10 mouse cellular contexts compared by ENCODE assay signal in the genomic region with DNA sequence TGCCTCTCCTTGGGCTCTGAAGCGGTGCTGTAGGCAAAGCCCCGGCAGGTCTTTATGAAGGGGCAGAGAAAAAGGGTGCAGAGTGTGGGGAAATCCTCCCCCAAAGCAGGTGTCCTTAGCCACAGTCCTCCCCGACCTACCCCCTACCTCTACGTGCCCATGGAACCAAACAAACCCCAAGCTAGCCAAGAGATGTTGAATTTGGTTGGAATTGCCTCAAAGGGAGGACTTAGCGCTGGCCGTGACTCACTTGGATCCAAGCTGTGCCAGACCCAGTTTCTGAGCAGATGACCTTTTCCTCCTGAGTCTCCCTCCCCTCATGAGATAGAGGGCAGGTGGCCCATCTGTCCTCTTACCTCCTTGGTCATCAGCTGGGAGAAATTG.
DNase-seq lines count a peak whose midpoint lies in the region; ATAC-seq lines count a peak whose summit lies in the region.
"Had no signal": no experiment of that assay in that cellular context is flagged by ENCODE, and none has a peak within 500 bp of the region (broad histone marks: within the 10 kb centered on the region; RNA-seq: fewer than 3 reads in every experiment).

No protein-coding gene starts in this region.

- WGBS in heart, embryonic 12.5 days = 50% methylated on average over 6 of the region's 6 CpGs
- WGBS in hindbrain, embryonic 11.5 days = 28% methylated on average over 6 of the region's 6 CpGs
- WGBS in midbrain, embryonic 16.5 days = 34% methylated on average over 6 of the region's 6 CpGs
- 39% methylated on average over 6 of the region's 6 CpGs for WGBS in kidney, embryonic 14.5 days

- no peaks in the 10 kb centered on the region for H3K36me3 ChIP-seq in heart, embryonic 12.5 days
- H3K36me3 ChIP-seq in hindbrain, embryonic 11.5 days (ENCODE audit: control insufficient read depth, insufficient read depth, low read length) = no peaks in the 10 kb centered on the region
- H3K36me3 ChIP-seq in midbrain, embryonic 16.5 days (ENCODE audit: control insufficient read depth, insufficient read depth, low read length) = no peaks in the 10 kb centered on the region
- H3K36me3 ChIP-seq in kidney, embryonic 14.5 days (ENCODE audit: control insufficient read depth, insufficient read depth, low read length) = no peaks in the 10 kb centered on the region

- H3K9ac ChIP-seq in heart, embryonic 12.5 days = no peak overlapping the region
- peak overlapping the region; percentile 5; the same call in 1 of the 2 replicates for H3K9ac ChIP-seq in hindbrain, embryonic 11.5 days (ENCODE audit: low read depth, low read length)
- H3K9ac ChIP-seq in midbrain, embryonic 16.5 days (ENCODE audit: low read depth, low read length) = no peak overlapping the region
- H3K9ac ChIP-seq in kidney, embryonic 14.5 days (ENCODE audit: low read depth, low read length) = no peak overlapping the region
- H3K9ac ChIP-seq: liver, postnatal 0 days had no signal

- DNase-seq in heart, adult 8-10 months (ENCODE audit: low spot score) = no peak
- peak; percentile 35 for DNase-seq in cerebellum, adult 11 months
- no peak for DNase-seq in hindbrain, embryonic 11.5 days (ENCODE audit: low spot score)
- no peak for DNase-seq in kidney, adult 9 months
- DNase-seq in testis, postnatal 10 days (ENCODE audit: low spot score) = no peak
- DNase-seq: kidney, adult 11 months; liver, postnatal 0 days had no signal

- H3K9me3 ChIP-seq in heart, embryonic 12.5 days (replicated peaks) = no peaks in the 10 kb centered on the region
- no peaks in the 10 kb centered on the region for H3K9me3 ChIP-seq in hindbrain, embryonic 11.5 days (ENCODE audit: control insufficient read depth, low read length)
- no peaks in the 10 kb centered on the region for H3K9me3 ChIP-seq in midbrain, embryonic 16.5 days (replicated peaks; ENCODE audit: control insufficient read depth, low read length, poor library complexity, severe bottlenecking)
- no peaks in the 10 kb centered on the region for H3K9me3 ChIP-seq in kidney, embryonic 14.5 days (ENCODE audit: control insufficient read depth, low read length)

- no peak overlapping the region for H3K4me3 ChIP-seq in heart, embryonic 12.5 days
- H3K4me3 ChIP-seq in hindbrain, embryonic 11.5 days (ENCODE audit: low read depth, low read length) = no peak overlapping the region
- no peak overlapping the region for H3K4me3 ChIP-seq in midbrain, embryonic 16.5 days (ENCODE audit: low read depth, low read length)
- no peak overlapping the region for H3K4me3 ChIP-seq in kidney, embryonic 14.5 days (ENCODE audit: low read length)

- ATAC-seq in heart, embryonic 12.5 days (ENCODE audit: insufficient number of reproducible peaks, low FRiP score) = no peak
- ATAC-seq in hindbrain, embryonic 11.5 days (ENCODE audit: low FRiP score) = peak; percentile 47
- ATAC-seq in midbrain, embryonic 16.5 days = no peak; the same call in 1 of the 2 replicates
- ATAC-seq in kidney, embryonic 14.5 days (ENCODE audit: low FRiP score, low TSS enrichment) = no peak
- ATAC-seq: liver, postnatal 0 days had no signal

- peaks cover 14% of the 10 kb centered on the region; the same call in 1 of the 2 replicates for H3K4me1 ChIP-seq in heart, embryonic 12.5 days (replicated peaks)
- peaks cover 6% of the 10 kb centered on the region for H3K4me1 ChIP-seq in hindbrain, embryonic 11.5 days (replicated peaks; ENCODE audit: control insufficient read depth, insufficient read depth, low read length)
- peaks cover 16% of the 10 kb centered on the region for H3K4me1 ChIP-seq in midbrain, embryonic 16.5 days (ENCODE audit: control insufficient read depth, insufficient read depth, low read length)
- peaks cover 7% of the 10 kb centered on the region for H3K4me1 ChIP-seq in kidney, embryonic 14.5 days (ENCODE audit: control insufficient read depth, insufficient read depth, low read length)

- no peak overlapping the region for H3K27ac ChIP-seq in heart, embryonic 12.5 days (ENCODE audit: poor library complexity, severe bottlenecking)
- H3K27ac ChIP-seq in hindbrain, embryonic 11.5 days (ENCODE audit: low read depth, low read length) = peak overlapping the region; percentile 85
- H3K27ac ChIP-seq in midbrain, embryonic 16.5 days (ENCODE audit: low read length) = peak overlapping the region; percentile 60; the same call in 1 of the 2 replicates
- no peak overlapping the region for H3K27ac ChIP-seq in kidney, embryonic 14.5 days (ENCODE audit: low read depth, low read length)

- H3K4me2 ChIP-seq in heart, embryonic 12.5 days = peak overlapping the region; percentile 11
- H3K4me2 ChIP-seq in hindbrain, embryonic 11.5 days (replicated peaks; ENCODE audit: low read depth, low read length) = no peak overlapping the region
- no peak overlapping the region for H3K4me2 ChIP-seq in midbrain, embryonic 16.5 days (ENCODE audit: low read length)
- H3K4me2 ChIP-seq in kidney, embryonic 14.5 days (replicated peaks; ENCODE audit: low read depth, low read length) = no peak overlapping the region

- H3K27me3 ChIP-seq in heart, embryonic 12.5 days (replicated peaks) = peaks cover 11% of the 10 kb centered on the region
- no peaks in the 10 kb centered on the region for H3K27me3 ChIP-seq in hindbrain, embryonic 11.5 days (ENCODE audit: control insufficient read depth, insufficient read depth, low read length)
- no peaks in the 10 kb centered on the region for H3K27me3 ChIP-seq in midbrain, embryonic 16.5 days (ENCODE audit: control insufficient read depth, insufficient read depth, low read depth, low read length)
- peaks cover 8% of the 10 kb centered on the region for H3K27me3 ChIP-seq in kidney, embryonic 14.5 days (ENCODE audit: control insufficient read depth, insufficient read depth, low read length)

Comparison
In these comparisons a context has a peak if more than half of its experiments do, and no peak if none do; other contexts are left out.
1. H3K27ac ChIP-seq: peak in hindbrain, embryonic 11.5 days (single experiment) and midbrain, embryonic 16.5 days (single experiment); none in heart, embryonic 12.5 days (single experiment) and kidney, embryonic 14.5 days (single experiment).